Mouse (Mus musculus): ENCODE measurements around the gene Gps1. TPM values are rescaled to one million over a fixed set of nuclear protein-coding genes. Genes with fewer than 3 reads are reported as not detected.

Gene Gps1
- total RNA-seq, 2 experiments from 2014 or later = 139 to 142 TPM

Other genes starting within 250 kb of the Gps1 start
- gene Mcrip1, start 234.5 kb upstream of the Gps1 start, total RNA-seq (2021) = 10 to 100 TPM; 58.0 to 73.4 TPM
- gene Ppp1r27, start 233.1 kb upstream of the Gps1 start, total RNA-seq (2021) = 1 to 10 TPM in 1 of 2 experiments, under 1 TPM in 1; 0.56 to 1.3 TPM
- gene P4hb, start 211.0 kb upstream of the Gps1 start, total RNA-seq (2021) = 100 to 1,000 TPM; 490 to 574 TPM
- gene Arhgdia, start 202.6 kb upstream of the Gps1 start, total RNA-seq (2021) = 100 to 1,000 TPM; 348 to 361 TPM
- gene Alyref, start 185.9 kb upstream of the Gps1 start, total RNA-seq (2021) = 10 to 100 TPM; 97.0 to 99.2 TPM
- 100 to 1,000 TPM in 1 of 2 experiments, 10 to 100 TPM in 1; 86.0 to 102 TPM for gene Anapc11, start 185.9 kb upstream of the Gps1 start, total RNA-seq (2021)
- 1 to 10 TPM in 1 of 2 experiments, not detected in 1; 1.6 TPM for gene Npb, start 175.8 kb upstream of the Gps1 start, total RNA-seq (2021)
- gene Pcyt2, start 166.3 kb upstream of the Gps1 start, total RNA-seq (2021) = 100 to 1,000 TPM; 212 to 312 TPM
- gene Sirt7, start 159.0 kb upstream of the Gps1 start, total RNA-seq (2021) = 10 to 100 TPM; 49.6 to 67.0 TPM
- gene Mafg, start 150.7 kb upstream of the Gps1 start, total RNA-seq (2021) = 10 to 100 TPM; 50.4 to 78.6 TPM
- gene Pycr1, start 140.5 kb upstream of the Gps1 start, total RNA-seq (2021) = 1 to 10 TPM; 1.1 to 1.5 TPM
- not detected for gene Myadml2, start 136.1 kb upstream of the Gps1 start, total RNA-seq (2021)
- gene Notum, start 123.1 kb upstream of the Gps1 start, total RNA-seq (2021) = 1 to 10 TPM; 8.5 to 9.8 TPM
- gene Aspscr1, start 111.3 kb upstream of the Gps1 start, total RNA-seq (2021) = 10 to 100 TPM; 71.1 to 95.1 TPM
- 10 to 100 TPM; 52.1 to 60.4 TPM for gene Cenpx, start 70.5 kb upstream of the Gps1 start, total RNA-seq (2021)
- gene Lrrc45, start 70.3 kb upstream of the Gps1 start, total RNA-seq (2021) = 10 to 100 TPM; 24.3 to 27.7 TPM
- 10 to 100 TPM in 1 of 2 experiments, 1 to 10 TPM in 1; 8.2 to 17.0 TPM for gene Rac3, start 62.8 kb upstream of the Gps1 start, total RNA-seq (2021)
- gene Dcxr, start 57.0 kb upstream of the Gps1 start, total RNA-seq (2021) = 10 to 100 TPM; 31.8 to 77.7 TPM
- gene Cbr2, start 52.2 kb upstream of the Gps1 start, total RNA-seq (2021) = 1 to 10 TPM; 5.0 to 7.8 TPM
- 10 to 100 TPM in 1 of 2 experiments, 1 to 10 TPM in 1; 6.0 to 13.1 TPM for gene Hmga1b, start 21.5 kb upstream of the Gps1 start, total RNA-seq (2021)
- gene Rfng, start 65 bp upstream of the Gps1 start, total RNA-seq (2021) = 10 to 100 TPM; 19.2 to 19.7 TPM
- 10 to 100 TPM; 57.2 to 59.6 TPM for gene Dus1l, start 12.1 kb downstream of the Gps1 start, total RNA-seq (2021)
- gene Fasn, start 40.3 kb downstream of the Gps1 start, total RNA-seq (2021) = 1,000 to 10,000 TPM; 1,954 to 2,603 TPM
- 10 to 100 TPM; 10.6 to 22.0 TPM for gene Ccdc57, start 148.6 kb downstream of the Gps1 start, total RNA-seq (2021)
- gene Slc16a3, start 164.2 kb downstream of the Gps1 start, total RNA-seq (2021) = 1 to 10 TPM in 1 of 2 experiments, under 1 TPM in 1; 0.89 to 2.1 TPM
- gene Csnk1d, start 207.1 kb downstream of the Gps1 start, total RNA-seq (2021) = 100 to 1,000 TPM; 126 to 127 TPM